ENCODE assay signal across 9 mouse cellular contexts in genomic region chr11:5878661-5879060, GRCm38 (mm10). TPM values are rescaled to one million over a fixed set of nuclear protein-coding genes. Genes with fewer than 3 reads are reported as not detected.
DNase-seq lines count a peak whose midpoint lies in the region; ATAC-seq and TF ChIP-seq lines count a peak whose summit lies in the region.
"Had no signal": no experiment of that assay in that cellular context is flagged by ENCODE, and none has a peak within 500 bp of the region (broad histone marks: within the 10 kb centered on the region; RNA-seq: fewer than 3 reads in every experiment).

No protein-coding gene starts in this region.

- peak overlapping the region; percentile 92 for H3K27ac ChIP-seq in layer of hippocampus, adult 2 months
- peak overlapping the region; percentile 91 for H3K27ac ChIP-seq in embryonic facial prominence, embryonic 13.5 days
- no peak overlapping the region for H3K27ac ChIP-seq in intestine, postnatal 0 days (ENCODE audit: low read depth, low read length)
- H3K27ac ChIP-seq in neural tube, embryonic 13.5 days (replicated peaks): peak overlapping the region; percentile 91

- H3K9me3 ChIP-seq in embryonic facial prominence, embryonic 13.5 days: no peaks in the 10 kb centered on the region
- no peaks in the 10 kb centered on the region for H3K9me3 ChIP-seq in intestine, postnatal 0 days (ENCODE audit: control insufficient read depth)
- no peaks in the 10 kb centered on the region for H3K9me3 ChIP-seq in neural tube, embryonic 13.5 days

- H3K4me1 ChIP-seq in embryonic facial prominence, embryonic 13.5 days: peaks cover 25% of the 10 kb centered on the region
- H3K4me1 ChIP-seq in intestine, postnatal 0 days (replicated peaks; ENCODE audit: control insufficient read depth, insufficient read depth, low read length): 0 out of 2 replicates have a peak, but pooled peaks cover 3% of the 10 kb centered on the region
- peaks cover 30% of the 10 kb centered on the region for H3K4me1 ChIP-seq in neural tube, embryonic 13.5 days (replicated peaks)

- H3K9ac ChIP-seq in embryonic facial prominence, embryonic 13.5 days: peak overlapping the region; percentile 82
- H3K9ac ChIP-seq in intestine, postnatal 0 days (ENCODE audit: low read depth, low read length): 0 out of 2 replicates have a peak overlapping the region, but pooled peaks have one; percentile 8
- peak overlapping the region; percentile 74 for H3K9ac ChIP-seq in neural tube, embryonic 13.5 days

- ATAC-seq in embryonic facial prominence, embryonic 13.5 days (ENCODE audit: insufficient number of reproducible peaks, insufficient read depth, low FRiP score, low TSS enrichment, low read depth): no peak
- ATAC-seq in intestine, postnatal 0 days: 0 out of 2 replicates have a peak, but pooled peaks have one; percentile 1
- no peak for ATAC-seq in neural tube, embryonic 13.5 days (ENCODE audit: low read depth)
- ATAC-seq in erythroid progenitor cell, adult 5-6 weeks (replicated peaks; ENCODE audit: low FRiP score, poor library complexity, severe bottlenecking): no peak

- no peak for TF ChIP-seq CTCF in layer of hippocampus, adult 2 months (conservative IDR thresholded peaks at IDR 0.05)
- no peak for TF ChIP-seq CTCF in intestine, postnatal 0 days (IDR thresholded peaks at IDR 0.05; ENCODE audit: low read depth)

- peak overlapping the region; percentile 80 for H3K4me3 ChIP-seq in layer of hippocampus, adult 2 months
- peak overlapping the region; percentile 66 for H3K4me3 ChIP-seq in embryonic facial prominence, embryonic 13.5 days
- H3K4me3 ChIP-seq in intestine, postnatal 0 days (ENCODE audit: low read depth, low read length): peak overlapping the region; percentile 61
- H3K4me3 ChIP-seq in neural tube, embryonic 13.5 days: peak overlapping the region; percentile 72

- DNase-seq in layer of hippocampus, adult 2 months (ENCODE audit: low spot score in 2 of 2): no peak
- no peak for DNase-seq in layer of hippocampus, adult 11-12 months (ENCODE audit: low spot score)
- DNase-seq in urinary bladder, postnatal 4 days (ENCODE audit: low spot score in 2 of 2): no peak
- DNase-seq in thymus, postnatal 4 days: no peak

- WGBS in embryonic facial prominence, embryonic 13.5 days: 43% methylated on average over 8 of the region's 8 CpGs
- WGBS in intestine, postnatal 0 days: 33% methylated on average over 8 of the region's 8 CpGs
- WGBS in neural tube, embryonic 13.5 days: 41% methylated on average over 8 of the region's 8 CpGs

- no peaks in the 10 kb centered on the region for H3K27me3 ChIP-seq in embryonic facial prominence, embryonic 13.5 days
- no peaks in the 10 kb centered on the region for H3K27me3 ChIP-seq in intestine, postnatal 0 days (replicated peaks; ENCODE audit: control insufficient read depth, insufficient read depth, low read length)
- no peaks in the 10 kb centered on the region for H3K27me3 ChIP-seq in neural tube, embryonic 13.5 days

- H3K36me3 ChIP-seq in embryonic facial prominence, embryonic 13.5 days: peaks cover 29% of the 10 kb centered on the region
- H3K36me3 ChIP-seq in intestine, postnatal 0 days (ENCODE audit: control insufficient read depth, insufficient read depth): peaks cover 15% of the 10 kb centered on the region; the same call in 1 of the 2 replicates
- peaks cover 27% of the 10 kb centered on the region for H3K36me3 ChIP-seq in neural tube, embryonic 13.5 days

- H3K4me2 ChIP-seq in embryonic facial prominence, embryonic 13.5 days: peak overlapping the region; percentile 77
- H3K4me2 ChIP-seq in intestine, postnatal 0 days (replicated peaks; ENCODE audit: low read depth): peak overlapping the region; percentile 81
- peak overlapping the region; percentile 68 for H3K4me2 ChIP-seq in neural tube, embryonic 13.5 days

RNA-seq across cellular contexts. Expression of gene Pold2, which starts 0.6 kb away (rescaled TPM):
- total RNA-seq in layer of hippocampus, adult 2 months (2021): 10 to 100 TPM; 19.8 to 23.2 TPM
- 110 and 138 TPM in 2 replicates for polyA plus RNA-seq in embryonic facial prominence, embryonic 13.5 days (2015; fragmentation: Nextera tagmentation; extraction: Ambion mirVana)
- 32.3 and 32.7 TPM in 2 replicates for polyA plus RNA-seq in intestine, postnatal 0 days (2015; fragmentation: Nextera tagmentation; extraction: Ambion mirVana)
- 52.2 and 59.0 TPM in 2 replicates for polyA plus RNA-seq in neural tube, embryonic 13.5 days (2015; fragmentation: Nextera tagmentation; extraction: Ambion mirVana)
- 23.1 and 38.2 TPM in 2 replicates for total RNA-seq in erythroid progenitor cell, adult 5-6 weeks (2015; ENCODE audit: low replicate concordance)
- total RNA-seq in erythroid progenitor cell, adult 5-6 weeks (2017; ENCODE audit: low replicate concordance): 14.4 and 14.9 TPM in 2 replicates

RNA-seq across cellular contexts. Expression of gene Aebp1, which starts 16.9 kb away (rescaled TPM):
- total RNA-seq in layer of hippocampus, adult 2 months (2021): 1 to 10 TPM; 6.2 to 9.1 TPM
- polyA plus RNA-seq in embryonic facial prominence, embryonic 13.5 days (2015; fragmentation: Nextera tagmentation; extraction: Ambion mirVana): 32.9 and 38.7 TPM in 2 replicates
- 15.0 and 15.8 TPM in 2 replicates for polyA plus RNA-seq in intestine, postnatal 0 days (2015; fragmentation: Nextera tagmentation; extraction: Ambion mirVana)
- 23.6 and 24.7 TPM in 2 replicates for polyA plus RNA-seq in neural tube, embryonic 13.5 days (2015; fragmentation: Nextera tagmentation; extraction: Ambion mirVana)
- 1.3 TPM in 1 of 2 replicates, not detected in the other for total RNA-seq in erythroid progenitor cell, adult 5-6 weeks (2015; ENCODE audit: low replicate concordance)
- total RNA-seq in erythroid progenitor cell, adult 5-6 weeks (2017; ENCODE audit: low replicate concordance): not detected in 2 replicates

RNA-seq across cellular contexts. Expression of gene Myl7, which starts 19.9 kb away (rescaled TPM):
- not detected for total RNA-seq in layer of hippocampus, adult 2 months (2021)
- 1.3 and 10.3 TPM in 2 replicates for polyA plus RNA-seq in embryonic facial prominence, embryonic 13.5 days (2015; fragmentation: Nextera tagmentation; extraction: Ambion mirVana)
- 20.9 and 22.7 TPM in 2 replicates for polyA plus RNA-seq in intestine, postnatal 0 days (2015; fragmentation: Nextera tagmentation; extraction: Ambion mirVana)
- 1.7 and 3.5 TPM in 2 replicates for polyA plus RNA-seq in neural tube, embryonic 13.5 days (2015; fragmentation: Nextera tagmentation; extraction: Ambion mirVana)
- total RNA-seq in erythroid progenitor cell, adult 5-6 weeks (2015; ENCODE audit: low replicate concordance): not detected in 2 replicates
- total RNA-seq in erythroid progenitor cell, adult 5-6 weeks (2017; ENCODE audit: low replicate concordance): not detected in 2 replicates
- total RNA-seq: gastrocnemius, adult 18-20 months had no signal

RNA-seq across cellular contexts. Expression of gene Polm, which starts 40.8 kb away (rescaled TPM):
- total RNA-seq in layer of hippocampus, adult 2 months (2021): 10 to 100 TPM; 14.1 to 15.5 TPM
- 11.4 and 13.6 TPM in 2 replicates for polyA plus RNA-seq in embryonic facial prominence, embryonic 13.5 days (2015; fragmentation: Nextera tagmentation; extraction: Ambion mirVana)
- polyA plus RNA-seq in intestine, postnatal 0 days (2015; fragmentation: Nextera tagmentation; extraction: Ambion mirVana): 9.0 and 9.2 TPM in 2 replicates
- 5.0 and 5.4 TPM in 2 replicates for polyA plus RNA-seq in neural tube, embryonic 13.5 days (2015; fragmentation: Nextera tagmentation; extraction: Ambion mirVana)
- total RNA-seq in erythroid progenitor cell, adult 5-6 weeks (2015; ENCODE audit: low replicate concordance): 2.5 and 11.2 TPM in 2 replicates
- total RNA-seq in erythroid progenitor cell, adult 5-6 weeks (2017; ENCODE audit: low replicate concordance): 1.3 and 10.4 TPM in 2 replicates

Comparison
In these comparisons a context has a peak if more than half of its experiments do, and no peak if none do; other contexts are left out.
1. H3K9ac ChIP-seq: peak in every context shown above with its lines; median percentile 82 in embryonic facial prominence, embryonic 13.5 days; 74 in neural tube, embryonic 13.5 days; 8 in intestine, postnatal 0 days.